Mouse (Mus musculus) lung, postnatal 25 days (tissue): ENCODE measurements around the gene Ggcx.
A peak's percentile ranks its signal among the peaks of the same experiment; 100 is the strongest.

Experiments used
- DNase-seq: peaks from one replicate; pipeline ENCODE4 v3.0.0; 2022; ENCODE audit warnings: low spot score

Gene Ggcx

GRCm38 (mm10) chr6:72387816-72388215 is 26.3 kb upstream of the Ggcx start:
- no peak for DNase-seq

DNA sequence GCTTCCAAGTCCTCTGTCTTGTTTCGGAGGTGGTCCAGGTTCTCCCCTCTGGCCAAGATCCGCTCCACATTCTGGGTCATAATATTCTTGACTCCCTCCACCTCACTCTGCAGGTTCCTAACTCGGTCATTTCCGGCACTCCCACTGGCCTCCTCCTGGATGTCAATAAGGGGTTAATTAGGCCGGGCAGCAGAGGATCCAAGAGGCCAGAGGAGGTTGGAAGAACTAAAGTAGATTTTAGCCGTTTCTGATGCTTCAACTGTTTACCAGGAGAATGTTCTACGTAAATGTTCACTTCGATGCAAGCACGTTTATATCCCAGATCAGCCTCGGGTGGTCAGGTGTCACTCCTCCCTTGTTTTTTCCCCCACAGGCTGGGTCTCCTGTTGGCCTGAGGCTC is 25.8 kb upstream of the Ggcx start:
- no peak for DNase-seq

DNA sequence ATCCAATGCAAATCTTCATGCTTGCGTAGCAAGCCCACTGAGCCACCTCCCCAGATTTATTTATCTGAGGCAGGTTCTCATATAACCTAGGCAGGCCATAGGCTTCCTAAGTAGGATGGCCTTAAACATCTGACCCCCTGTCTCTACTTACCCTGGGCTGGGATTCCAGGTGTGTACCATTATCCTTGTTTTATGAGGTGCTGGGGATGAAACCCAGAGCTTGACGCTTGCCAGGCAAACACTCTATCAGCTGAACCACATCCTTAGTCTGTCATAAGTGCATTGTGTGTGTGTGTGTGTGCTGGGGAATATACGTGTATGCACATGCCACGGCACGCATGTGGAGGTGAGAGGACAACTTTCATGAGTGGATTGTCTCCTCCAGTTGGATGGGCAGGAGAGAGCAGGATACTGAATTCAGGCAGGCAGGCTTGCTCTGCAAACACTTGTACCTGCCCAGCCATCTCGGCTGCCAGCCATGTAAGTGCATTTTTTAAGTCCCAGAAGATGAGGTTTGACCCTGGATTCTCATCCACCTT is 25.2 kb upstream of the Ggcx start:
- no peak for DNase-seq

- no peak for DNase-seq
These were observed 24.6 kb upstream of the Ggcx start for GRCm38 (mm10) chr6:72389471-72389940.

GRCm38 (mm10) chr6:72389941-72390771 is 24.0 kb upstream of the Ggcx start, which contains the start of gene Vamp8:
TSS of gene Vamp8 (minus strand) at chr6:72390703.
- peak; percentile 91 for DNase-seq

GRCm38 (mm10) chr6:72390795-72391521 is 23.1 kb upstream of the Ggcx start:
- peak; percentile 84 for DNase-seq

DNA sequence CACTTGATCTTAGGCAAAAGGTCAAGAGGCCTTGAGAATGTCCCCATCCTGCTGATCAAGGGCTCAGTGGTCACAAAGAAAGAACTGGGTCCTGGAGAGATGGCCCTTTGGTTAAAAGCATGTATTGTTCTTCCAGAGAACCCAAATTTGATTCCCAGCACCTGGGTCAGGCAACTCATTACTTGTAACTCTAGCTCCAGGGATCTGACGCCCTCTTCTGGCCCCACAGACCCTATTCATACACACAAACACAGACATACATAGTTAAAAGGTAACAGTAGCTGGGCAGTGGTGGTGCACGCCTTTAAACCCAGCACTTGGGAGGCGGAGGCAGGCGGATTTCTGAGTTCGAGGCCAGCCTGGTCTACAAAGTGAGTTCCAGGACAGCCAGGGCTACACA is 21.8 kb upstream of the Ggcx start:
- no peak for DNase-seq

- peak; percentile 81 for DNase-seq
These were observed 17.3 kb upstream of the Ggcx start for GRCm38 (mm10) chr6:72396837-72397251.

GRCm38 (mm10) chr6:72399967-72400366 is 14.1 kb upstream of the Ggcx start:
- no peak for DNase-seq

DNA sequence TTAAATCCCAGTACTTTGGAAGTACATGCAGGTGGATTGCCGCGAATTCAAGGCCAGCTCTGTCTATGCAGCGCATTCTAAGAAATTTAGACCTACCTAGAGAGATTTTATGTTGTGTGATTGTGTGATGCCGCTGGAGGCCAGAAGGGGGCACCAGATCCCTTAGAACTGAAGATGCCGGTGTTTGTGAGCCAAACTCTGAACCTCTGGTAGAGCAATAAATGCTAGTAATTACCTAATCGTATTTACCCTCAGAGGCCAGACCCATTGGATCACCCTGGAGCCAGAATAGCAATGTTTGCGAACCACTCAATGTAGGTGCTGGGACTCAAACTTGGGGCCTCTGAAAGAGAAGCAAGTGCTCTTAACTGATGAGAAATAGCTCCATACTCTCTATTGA is 12.2 kb upstream of the Ggcx start:
- peak; percentile 85 for DNase-seq

- DNase-seq, result no peak
These were observed 8.8 kb upstream of the Ggcx start for GRCm38 (mm10) chr6:72405356-72405755.

GRCm38 (mm10) chr6:72407119-72407518 is 7.0 kb upstream of the Ggcx start:
- DNase-seq, result peak; percentile 88

- DNase-seq, result peak; percentile 62
These were observed 4.5 kb upstream of the Ggcx start for GRCm38 (mm10) chr6:72409567-72409966.

GRCm38 (mm10) chr6:72410003-72410402 is 4.1 kb upstream of the Ggcx start:
- no peak for DNase-seq

DNA sequence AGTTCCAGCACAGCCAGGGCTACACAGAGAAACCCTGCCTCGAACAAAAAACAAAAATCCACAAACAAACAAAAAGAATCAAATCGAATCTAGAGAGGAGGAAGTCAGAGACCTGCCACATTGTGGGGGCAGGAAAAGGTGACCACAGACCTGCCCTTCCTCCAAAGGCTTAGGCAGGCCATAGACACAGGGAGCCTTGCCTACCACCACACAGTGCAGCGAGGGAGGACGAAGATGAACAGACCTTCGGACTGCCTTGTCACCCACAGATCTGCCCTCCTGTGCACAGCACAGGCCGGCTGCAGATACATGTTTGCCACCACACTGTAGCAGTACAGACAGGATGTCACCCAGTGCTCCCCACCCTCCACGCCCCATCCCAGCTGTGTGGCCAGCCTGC is 3.6 kb upstream of the Ggcx start:
- DNase-seq, result no peak

DNA sequence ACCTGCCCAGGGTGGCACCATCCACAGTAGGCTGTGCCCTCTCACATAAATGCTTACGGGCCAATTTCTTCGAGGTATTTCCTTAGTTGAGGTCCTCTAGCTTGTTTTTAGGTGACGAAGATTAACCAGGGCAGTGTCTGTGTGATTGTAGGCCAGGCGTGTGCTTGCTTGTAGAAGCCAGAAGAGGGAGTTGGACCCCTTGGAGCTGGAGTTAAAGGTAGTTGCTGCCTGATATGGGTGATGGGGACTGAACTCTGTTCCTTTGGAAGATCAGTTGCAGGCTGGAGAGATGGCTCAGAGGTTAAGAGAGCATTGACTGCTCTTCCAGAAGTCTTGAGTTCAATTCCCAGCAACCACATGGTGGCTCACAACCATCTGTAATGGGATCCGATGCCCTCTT is 1.1 kb downstream of the Ggcx start:
- no peak for DNase-seq

- DNase-seq, result peak; percentile 75
These were observed 2.1 kb downstream of the Ggcx start for GRCm38 (mm10) chr6:72415964-72416772.

DNA sequence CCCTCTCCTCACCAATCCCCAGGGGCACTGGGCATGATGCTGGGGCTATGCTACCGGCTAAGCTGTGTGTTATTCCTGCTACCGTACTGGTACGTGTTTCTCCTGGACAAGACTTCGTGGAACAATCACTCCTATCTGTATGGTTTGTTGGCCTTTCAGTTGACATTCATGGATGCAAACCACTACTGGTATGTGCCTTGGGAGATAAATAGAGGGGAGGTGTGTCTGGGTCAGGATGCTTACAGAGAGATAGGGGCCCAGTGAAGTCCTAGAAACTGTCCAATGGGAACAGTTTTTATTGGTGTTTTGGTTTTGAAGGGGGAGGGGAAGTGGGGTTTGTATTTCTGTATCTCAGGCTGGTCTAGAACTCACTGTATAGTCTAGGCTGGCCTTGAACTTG is 4.2 kb downstream of the Ggcx start:
- DNase-seq, result no peak

- no peak for DNase-seq
These were observed 5.7 kb downstream of the Ggcx start for GRCm38 (mm10) chr6:72419806-72420205.

DNA sequence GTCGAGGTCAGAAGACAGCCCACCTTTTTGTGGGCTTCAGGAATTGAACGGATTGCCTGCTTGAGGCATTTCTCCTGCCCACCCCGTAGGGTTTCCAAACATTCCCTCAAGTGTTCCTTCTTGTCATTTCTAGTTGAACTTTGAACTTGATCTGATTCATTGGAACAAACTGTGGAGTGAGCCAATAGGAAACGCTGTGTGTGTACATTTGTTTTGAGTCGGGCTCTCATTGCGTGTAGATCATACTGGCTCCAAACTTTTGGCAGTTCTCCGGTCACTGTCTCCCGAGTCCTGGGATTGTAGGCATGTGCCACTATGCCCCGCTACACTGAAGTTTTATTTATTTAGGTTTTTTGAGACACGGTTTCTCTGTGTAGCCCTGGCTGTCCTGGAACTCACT is 6.8 kb downstream of the Ggcx start:
- no peak for DNase-seq

GRCm38 (mm10) chr6:72425646-72426045 is 11.5 kb downstream of the Ggcx start:
- no peak for DNase-seq

- DNase-seq, result peak; percentile 77
These were observed 13.9 kb downstream of the Ggcx start for GRCm38 (mm10) chr6:72428036-72428435.
